Mouse (Mus musculus) midbrain, embryonic 13.5 days (tissue): ENCODE measurements around the gene Osbpl5. TPM values are rescaled to one million over a fixed set of nuclear protein-coding genes. Genes with fewer than 3 reads are reported as not detected.

Source experiments
- ATAC-seq: fragments of 200-750 bp; cut with Nextera tagmentation; 2 replicates; pipeline ENCODE4 v1.8.0; 2017; ENCODE audit warnings: mild to moderate bottlenecking, moderate TSS enrichment, moderate library complexity
- H3K27ac ChIP-seq: fragments of 300-500 bp; sonication (generic); 2 replicates; pipeline ENCODE4 v1.5.1; 2015; ENCODE audit warnings: inconsistent platforms, mild to moderate bottlenecking, moderate library complexity
- H3K27me3 ChIP-seq: fragments of 300-500 bp; sonication (generic); 2 replicates; pipeline ENCODE4 v1.6.1; 2015; ENCODE audit warnings: mild to moderate bottlenecking, inconsistent platforms
- H3K36me3 ChIP-seq: fragments of 300-500 bp; sonication (generic); 2 replicates; pipeline ENCODE4 v1.6.1; 2015; ENCODE audit warnings: mild to moderate bottlenecking, inconsistent platforms
- H3K4me1 ChIP-seq: fragments of 300-500 bp; sonication (generic); replicated peaks from 2 replicates; pipeline ENCODE4 v1.6.1; 2015; ENCODE audit warnings: inconsistent platforms
- H3K4me2 ChIP-seq: fragments of 300-500 bp; sonication (generic); replicated peaks from 2 replicates; pipeline ENCODE4 v1.6.1; 2015; ENCODE audit warnings: moderate library complexity, mild to moderate bottlenecking, inconsistent platforms
- H3K4me3 ChIP-seq: fragments of 300-500 bp; sonication (generic); replicated peaks from 2 replicates; pipeline ENCODE4 v1.5.1; 2015; ENCODE audit warnings: mild to moderate bottlenecking, inconsistent platforms
- H3K9ac ChIP-seq: fragments of 300-500 bp; sonication (generic); replicated peaks from 2 replicates; pipeline ENCODE4 v1.6.1; 2015; ENCODE audit warnings: mild to moderate bottlenecking, inconsistent platforms
- H3K9me3 ChIP-seq: fragments of 300-500 bp; sonication (generic); 2 replicates; pipeline ENCODE4 v1.6.1; 2016; ENCODE audit warnings: mild to moderate bottlenecking, inconsistent platforms
- WGBS: fragments of 180-500 bp; shearing (Covaris S2); methylation state at CpG from one replicate; pipeline ENCODE4 v1.1.7; 2015; 5-methylcytosine and 5-hydroxymethylcytosine counted together
- polyA plus RNA-seq: library from polyadenylated mRNA; unstranded; fragments of >200 nt; fragmentation: Nextera tagmentation; extraction: Ambion mirVana; gene quantifications from 2 replicates; pipeline ENCODE4 v1.2.1, GENCODE M21; 2015

The Osbpl5 gene
- polyA plus RNA-seq, 1 experiment from 2014 or later: 27.3 TPM

DNA sequence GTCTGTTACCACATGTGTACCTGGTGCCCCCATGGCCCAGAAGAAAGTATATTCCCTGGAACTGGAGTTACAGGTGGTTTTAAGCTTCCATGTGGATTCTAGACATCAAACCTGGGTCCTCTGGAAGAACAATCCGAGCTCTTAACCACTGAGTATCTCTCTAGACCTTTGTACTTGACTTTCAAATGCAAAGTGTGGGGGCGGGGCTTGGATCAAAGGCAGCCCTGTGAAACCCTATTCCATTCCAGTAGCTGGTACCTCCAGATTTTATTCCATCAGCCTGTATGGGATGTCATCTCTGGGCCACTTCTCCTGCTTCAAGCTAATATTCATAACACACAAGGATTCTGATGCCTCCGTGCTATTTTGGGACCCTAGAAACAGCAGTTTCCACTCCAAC is 19.4 kb upstream of the Osbpl5 start:
- no peaks in the 10 kb centered on the region for H3K4me1 ChIP-seq
- 33% methylated on average over 3 of the region's 3 CpGs for WGBS

DNA sequence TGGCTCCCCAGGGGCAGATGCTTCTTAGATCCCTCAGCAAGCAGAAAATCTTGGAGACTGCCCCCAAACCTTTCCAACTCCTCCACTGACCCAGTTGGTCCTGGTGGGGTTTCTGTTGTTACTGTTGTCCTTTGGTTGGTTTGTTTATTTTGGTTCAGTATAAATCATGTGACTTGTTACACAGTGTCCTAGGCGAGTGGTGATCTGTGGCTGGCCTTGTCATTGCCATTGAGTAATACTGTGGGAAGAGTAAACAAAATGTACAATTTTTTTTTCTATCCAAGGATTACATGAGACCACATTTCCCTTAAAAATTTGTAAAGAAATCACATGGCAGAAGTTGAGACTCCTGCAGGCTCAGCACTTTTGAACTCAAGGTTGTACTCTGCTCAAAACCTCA is 12.7 kb upstream of the Osbpl5 start:
- H3K36me3 ChIP-seq: no peaks in the 10 kb centered on the region
- H3K4me2 ChIP-seq: no peak overlapping the region
- H3K27ac ChIP-seq: no peak overlapping the region
- no peaks in the 10 kb centered on the region for H3K4me1 ChIP-seq
- 71% methylated on average over 1 of the region's 1 CpGs for WGBS
- peaks cover 12% of the 10 kb centered on the region for H3K27me3 ChIP-seq
- no peak for ATAC-seq
- H3K9me3 ChIP-seq: no peaks in the 10 kb centered on the region
- H3K9ac ChIP-seq: no peak overlapping the region
- no peak overlapping the region for H3K4me3 ChIP-seq

More for the DNA sequence above, 19.4 kb upstream of the Osbpl5 start:
- Histone ChIP-seq H3K9ac (no peak overlapping the region), H3K27ac (no peak overlapping the region), H3K4me2 (no peak overlapping the region), H3K9me3 (no peaks in the 10 kb centered on the region), H3K27me3 (no peaks in the 10 kb centered on the region), H3K36me3 (no peaks in the 10 kb centered on the region), H3K4me3 (no peak overlapping the region)
- ATAC-seq: no peak

DNA sequence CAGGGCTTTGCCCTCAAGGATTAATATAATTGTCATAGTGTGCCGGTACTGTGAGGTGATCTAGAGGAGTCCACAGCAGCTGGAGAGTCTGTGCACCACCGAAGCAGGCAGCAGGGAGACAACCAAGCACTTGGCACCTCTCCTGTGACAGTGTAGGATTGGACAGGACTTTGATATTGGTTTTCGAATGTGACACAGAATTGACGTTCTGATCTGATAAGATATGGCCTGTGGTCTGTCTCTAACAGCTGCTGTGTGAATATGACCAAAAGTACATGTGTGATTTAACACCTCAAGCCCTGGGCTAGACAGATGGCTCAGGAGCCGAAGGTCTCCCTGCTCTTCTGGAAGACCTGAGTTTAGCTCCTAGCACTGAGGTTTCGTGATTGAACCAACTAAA is 11.5 kb upstream of the Osbpl5 start:
- no peaks in the 10 kb centered on the region for H3K9me3 ChIP-seq
- no peak for ATAC-seq
- 84% methylated on average over 6 of the region's 6 CpGs for WGBS
- H3K27ac ChIP-seq: no peak overlapping the region
- no peaks in the 10 kb centered on the region for H3K36me3 ChIP-seq
- H3K4me2 ChIP-seq: no peak overlapping the region
- no peaks in the 10 kb centered on the region for H3K4me1 ChIP-seq
- H3K4me3 ChIP-seq: no peak overlapping the region
- H3K9ac ChIP-seq: no peak overlapping the region
- H3K27me3 ChIP-seq: peaks cover 17% of the 10 kb centered on the region

DNA sequence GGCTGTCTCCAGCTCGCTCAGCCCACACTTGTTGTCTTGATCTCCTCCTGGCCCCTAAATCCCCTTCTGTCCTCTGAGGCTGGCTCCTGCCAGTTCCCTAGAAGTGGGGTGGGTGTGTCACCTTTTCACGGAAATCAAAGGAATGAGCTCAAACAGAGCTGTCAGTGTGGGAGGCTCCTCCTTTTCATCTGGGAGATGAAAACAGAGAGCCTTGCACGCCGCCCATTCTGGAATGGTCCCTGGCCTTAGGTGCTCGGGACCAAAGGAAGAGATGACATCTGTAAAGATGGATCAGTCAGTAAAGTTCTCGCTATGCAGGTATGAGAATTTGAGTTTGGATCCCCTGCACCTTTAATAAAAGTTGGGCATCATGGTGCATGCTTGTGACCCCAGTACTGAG is 10.1 kb upstream of the Osbpl5 start, which contains the start of gene Mrgprg:
Gene Mrgprg (minus strand): TSS at position 101 of the 400 bp plus-strand sequence.
- Histone ChIP-seq H3K27ac (no peak within 1 kb of the TSS), H3K36me3 (no peaks in the 10 kb centered on the region), H3K9me3 (no peaks in the 10 kb centered on the region), H3K4me2 (no peak within 1 kb of the TSS), H3K27me3 (peaks cover 23% of the 10 kb centered on the region), H3K4me1 (no peaks in the 10 kb centered on the region), H3K4me3 (no peak within 1 kb of the TSS), H3K9ac (no peak within 1 kb of the TSS)
- no peak for ATAC-seq
- WGBS: 53% methylated on average over 6 of the region's 6 CpGs

DNA sequence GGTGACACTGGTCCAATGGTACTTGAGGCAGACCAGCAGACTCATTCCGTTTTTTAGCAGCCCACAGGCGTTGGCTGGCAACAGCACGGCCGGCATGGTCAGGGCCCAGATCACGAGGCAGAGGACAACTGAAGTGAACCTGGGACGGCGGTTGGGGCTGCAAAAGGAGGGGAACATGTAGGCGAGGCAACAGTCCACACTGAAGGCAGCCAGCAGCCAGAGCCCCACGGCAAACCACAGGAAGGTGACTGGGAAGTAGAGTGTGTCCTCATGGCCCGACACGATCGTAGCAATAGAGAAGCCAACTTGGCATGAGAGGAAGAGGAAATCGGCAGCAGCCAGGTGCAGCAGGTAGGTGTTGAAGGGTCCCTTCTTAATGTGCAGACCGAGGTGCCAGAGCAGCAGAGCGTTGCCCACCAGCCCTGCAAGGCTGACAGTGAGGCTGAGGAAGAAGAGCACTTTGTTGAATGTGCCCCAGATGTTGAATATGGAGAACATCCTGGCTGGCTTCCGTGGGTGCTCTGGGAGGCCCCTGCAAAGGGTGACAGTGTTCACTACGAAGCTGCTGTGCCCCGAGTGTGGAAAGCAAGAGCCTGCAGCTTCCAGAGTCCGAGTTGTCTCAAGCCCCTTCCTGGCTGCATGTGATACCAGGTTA is 8.2 kb upstream of the Osbpl5 start:
- Histone ChIP-seq H3K4me1 (no peaks in the 10 kb centered on the region), H3K27ac (no peak overlapping the region), H3K4me2 (no peak overlapping the region), H3K9me3 (no peaks in the 10 kb centered on the region), H3K4me3 (no peak overlapping the region), H3K36me3 (no peaks in the 10 kb centered on the region), H3K27me3 (peaks cover 23% of the 10 kb centered on the region), H3K9ac (no peak overlapping the region)
- ATAC-seq: no peak
- WGBS: 75% methylated on average over 19 of the region's 19 CpGs

DNA sequence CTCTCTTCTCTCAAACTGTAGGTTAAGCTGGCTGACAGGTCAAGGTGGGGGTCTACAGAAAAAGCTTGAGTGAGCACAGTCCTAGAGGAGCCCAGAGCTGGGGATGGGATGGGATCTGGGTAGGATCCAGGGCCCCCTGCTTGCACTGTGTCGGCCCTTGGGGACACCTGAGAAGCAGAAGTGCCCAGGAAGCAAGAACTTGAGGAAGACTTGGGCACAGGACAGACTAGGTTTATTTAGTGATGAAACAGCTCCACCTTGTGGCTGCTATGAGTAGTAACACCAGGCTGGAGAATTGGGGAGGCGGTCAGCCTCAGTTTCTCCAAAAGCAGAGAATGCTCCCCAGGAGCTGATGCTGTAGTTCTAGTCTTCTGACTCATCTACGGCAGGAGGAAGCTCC is 7.0 kb upstream of the Osbpl5 start:
- H3K9me3 ChIP-seq: no peaks in the 10 kb centered on the region
- 25% methylated on average over 3 of the region's 3 CpGs for WGBS

DNA sequence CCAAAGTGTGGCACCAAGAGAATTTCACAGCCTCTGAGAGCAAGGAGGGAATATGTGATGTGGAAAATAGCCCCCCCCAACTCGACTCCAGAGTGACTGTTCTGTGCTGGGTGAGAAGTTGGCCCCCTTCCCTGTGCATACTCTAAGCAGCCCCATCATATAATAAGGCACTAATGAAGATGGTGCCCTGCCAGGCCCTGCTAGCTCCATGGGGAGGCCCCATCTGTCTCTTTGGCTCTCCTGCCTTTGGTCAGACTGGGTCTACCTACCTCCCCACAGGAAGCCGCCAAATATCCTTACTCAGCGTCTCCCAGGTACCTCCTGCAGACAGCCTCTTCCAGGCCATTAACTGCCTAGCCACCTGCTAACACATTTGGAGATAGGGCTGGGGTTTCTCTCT is 2.2 kb upstream of the Osbpl5 start:
- peaks cover 43% of the 10 kb centered on the region for H3K27me3 ChIP-seq
- no peaks in the 10 kb centered on the region for H3K9me3 ChIP-seq
- no peak overlapping the region for H3K27ac ChIP-seq
- H3K4me1 ChIP-seq: peaks cover 12% of the 10 kb centered on the region
- 51% methylated on average over 3 of the region's 3 CpGs for WGBS
- H3K4me2 ChIP-seq: no peak overlapping the region
- no peak overlapping the region for H3K9ac ChIP-seq
- no peaks in the 10 kb centered on the region for H3K36me3 ChIP-seq
- no peak for ATAC-seq
- no peak overlapping the region for H3K4me3 ChIP-seq

More for the DNA sequence above, 7.0 kb upstream of the Osbpl5 start:
- Histone ChIP-seq H3K27ac (no peak overlapping the region), H3K9ac (no peak overlapping the region), H3K27me3 (peaks cover 26% of the 10 kb centered on the region), H3K4me3 (no peak overlapping the region), H3K4me1 (no peaks in the 10 kb centered on the region), H3K4me2 (no peak overlapping the region), H3K36me3 (no peaks in the 10 kb centered on the region)
- peak; percentile 43; the same call in 1 of the 2 replicates for ATAC-seq

DNA sequence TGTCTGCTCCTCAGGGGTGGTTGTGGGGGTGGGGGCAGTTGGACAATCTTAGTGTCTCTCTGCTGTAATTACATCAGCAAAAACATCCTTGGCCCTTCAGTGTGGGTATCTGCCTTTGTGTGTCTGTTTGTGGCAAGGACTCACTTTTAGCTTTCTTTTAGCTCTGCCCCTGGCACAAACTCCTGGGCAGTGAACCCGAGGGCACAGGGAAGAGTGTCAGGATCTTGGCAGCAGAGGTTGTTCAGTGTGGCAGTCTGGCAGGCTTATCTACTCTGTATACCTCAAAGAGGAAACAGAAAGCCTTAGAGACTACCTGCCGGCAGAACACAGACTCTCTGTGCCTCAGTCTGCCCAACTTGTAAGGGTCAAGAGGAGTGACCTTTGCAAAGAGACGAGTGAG is 911 bp upstream of the Osbpl5 start:
- no peak overlapping the region for H3K4me3 ChIP-seq
- H3K36me3 ChIP-seq: no peaks in the 10 kb centered on the region
- no peak for ATAC-seq
- H3K27ac ChIP-seq: no peak overlapping the region
- peaks cover 37% of the 10 kb centered on the region for H3K27me3 ChIP-seq
- H3K9ac ChIP-seq: no peak overlapping the region
- 73% methylated on average over 3 of the region's 3 CpGs for WGBS
- H3K4me2 ChIP-seq: no peak overlapping the region; the same call in 1 of the 2 replicates
- no peaks in the 10 kb centered on the region for H3K9me3 ChIP-seq
- peaks cover 12% of the 10 kb centered on the region for H3K4me1 ChIP-seq

DNA sequence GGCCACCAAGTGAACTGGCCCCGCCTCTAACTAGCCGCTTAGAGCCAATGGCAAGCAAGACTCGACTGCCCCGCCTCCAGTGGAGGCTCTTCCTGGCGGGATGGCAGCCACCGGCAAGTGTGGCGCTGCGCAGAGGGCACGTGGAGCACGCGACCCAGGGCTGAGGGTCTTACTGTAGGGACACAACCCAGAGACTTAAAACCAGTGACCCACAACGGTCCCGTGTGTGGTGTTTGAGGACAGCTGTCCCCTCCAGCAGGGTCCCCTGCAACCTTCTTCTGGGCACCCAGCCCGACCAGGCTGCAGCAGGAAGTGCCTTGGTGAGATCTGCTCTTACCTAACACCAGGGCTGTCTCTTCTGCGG is 224 bp upstream of the Osbpl5 start:
- Histone ChIP-seq H3K4me3 (peak overlapping the region; percentile 38), H3K36me3 (no peaks in the 10 kb centered on the region), H3K9me3 (no peaks in the 10 kb centered on the region), H3K4me1 (peaks cover 12% of the 10 kb centered on the region), H3K9ac (peak overlapping the region; percentile 54; the same call in 1 of the 2 replicates), H3K4me2 (peak overlapping the region; percentile 72), H3K27ac (no peak overlapping the region), H3K27me3 (peaks cover 36% of the 10 kb centered on the region)
- 4% methylated on average over 15 of the region's 15 CpGs for WGBS
- ATAC-seq: peak; percentile 90

DNA sequence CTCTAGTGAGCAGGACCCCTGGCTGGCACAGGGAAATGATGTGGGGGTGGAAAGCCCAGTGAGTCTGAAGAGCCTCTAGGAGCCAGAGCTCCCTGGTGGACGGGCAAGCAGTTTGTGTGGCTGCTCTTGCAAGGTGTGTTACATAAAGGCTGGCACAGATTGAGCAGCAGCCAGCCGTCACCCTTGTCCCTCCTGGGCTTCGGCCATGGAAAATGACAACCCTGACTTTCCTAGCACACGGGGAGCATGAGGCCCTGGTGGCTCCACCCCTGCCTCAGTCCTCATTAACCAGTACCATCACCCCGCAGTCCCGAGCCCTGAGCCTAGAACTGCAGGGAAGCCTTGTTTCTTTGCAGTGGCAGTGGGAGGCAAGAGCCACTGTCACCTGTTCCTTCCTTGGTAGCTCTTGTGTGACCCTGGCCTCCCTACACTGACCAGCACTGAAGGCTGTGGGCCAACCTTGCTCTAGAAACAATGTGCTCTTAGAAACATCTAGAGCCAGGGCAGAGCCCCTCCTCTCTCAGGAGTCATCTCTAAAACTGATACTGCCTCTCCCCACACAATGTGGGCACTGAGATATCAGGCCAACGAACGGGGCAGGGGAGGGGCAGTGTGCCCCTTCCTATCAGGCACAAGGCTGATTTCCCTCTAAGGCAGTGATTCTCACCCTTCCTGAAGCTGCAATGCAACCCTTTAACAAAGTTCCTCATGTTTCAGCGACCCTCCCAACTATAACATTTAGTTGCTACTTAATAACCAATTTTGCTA is 1.2 kb downstream of the Osbpl5 start:
- Histone ChIP-seq H3K36me3 (no peaks in the 10 kb centered on the region), H3K9me3 (no peaks in the 10 kb centered on the region), H3K4me1 (peaks cover 12% of the 10 kb centered on the region), H3K9ac (0 out of 2 replicates have a peak overlapping the region, but pooled peaks have one; percentile 28), H3K4me2 (no peak overlapping the region), H3K4me3 (no peak overlapping the region), H3K27me3 (peaks cover 36% of the 10 kb centered on the region), H3K27ac (no peak overlapping the region)
- 74% methylated on average over 9 of the region's 9 CpGs for WGBS
- no peak for ATAC-seq

DNA sequence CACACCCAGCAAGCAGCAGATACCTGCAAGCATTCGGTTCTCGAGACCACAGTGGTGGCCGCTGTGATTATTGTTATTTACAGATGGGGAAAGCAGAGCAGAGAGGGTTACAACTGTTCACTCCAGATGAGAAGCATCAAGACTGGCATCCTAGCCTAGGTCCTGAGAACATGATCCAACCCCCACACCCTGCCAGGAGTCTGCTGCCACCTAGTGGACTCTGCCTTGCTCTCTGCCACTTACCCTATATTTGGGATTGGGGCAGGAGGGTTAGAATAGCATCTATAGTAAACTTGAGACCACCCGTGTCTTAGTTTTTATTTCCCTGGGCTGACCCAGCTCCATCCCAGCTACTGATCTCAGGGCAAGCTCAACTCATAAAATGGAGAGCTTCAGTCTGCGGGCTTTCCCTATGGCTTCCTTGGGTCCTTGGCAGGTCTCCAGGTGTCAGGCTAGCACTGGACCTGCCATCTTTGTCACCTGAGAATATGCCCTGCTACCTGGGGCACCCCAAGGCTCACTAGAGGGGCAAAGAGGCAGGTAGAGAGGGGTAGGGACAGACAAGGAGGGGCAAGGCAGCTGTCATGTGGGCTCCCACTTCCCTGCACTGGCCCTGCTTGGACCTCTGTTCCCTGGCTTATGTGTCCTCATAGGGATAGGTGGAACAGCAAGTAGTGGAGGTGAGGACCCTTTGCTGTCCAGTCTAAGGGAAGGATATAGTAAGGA is 2.6 kb downstream of the Osbpl5 start:
- Histone ChIP-seq H3K4me2 (no peak overlapping the region), H3K4me1 (peaks cover 12% of the 10 kb centered on the region), H3K9me3 (no peaks in the 10 kb centered on the region), H3K9ac (no peak overlapping the region), H3K4me3 (no peak overlapping the region), H3K36me3 (no peaks in the 10 kb centered on the region), H3K27me3 (peaks cover 36% of the 10 kb centered on the region), H3K27ac (no peak overlapping the region)
- no peak for ATAC-seq
- WGBS: 50% methylated on average over 5 of the region's 5 CpGs

DNA sequence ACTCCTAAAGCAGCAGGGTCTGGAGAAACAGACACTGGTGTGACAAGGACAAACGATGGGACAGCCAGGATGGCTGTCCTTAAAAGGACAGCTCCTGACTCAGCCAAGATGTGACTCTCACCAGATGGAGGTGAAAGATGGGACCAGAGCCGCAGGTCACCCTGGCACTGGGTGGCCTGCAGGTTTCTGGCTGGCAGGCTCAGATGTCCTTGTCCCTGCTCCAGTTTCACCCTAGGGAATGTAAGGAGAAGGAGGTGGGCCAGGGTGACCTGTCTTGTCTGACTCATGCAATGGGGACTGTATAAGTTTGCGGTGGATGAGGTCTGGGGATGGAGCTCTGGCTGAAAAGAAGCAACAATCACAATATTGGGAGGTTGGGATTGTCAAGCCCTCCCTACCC is 4.2 kb downstream of the Osbpl5 start:
- H3K27me3 ChIP-seq: peaks cover 22% of the 10 kb centered on the region
- H3K4me3 ChIP-seq: no peak overlapping the region
- H3K27ac ChIP-seq: no peak overlapping the region
- no peaks in the 10 kb centered on the region for H3K36me3 ChIP-seq
- no peak for ATAC-seq
- peaks cover 20% of the 10 kb centered on the region for H3K4me1 ChIP-seq
- no peak overlapping the region for H3K9ac ChIP-seq
- WGBS: 87% methylated on average over 3 of the region's 3 CpGs
- H3K9me3 ChIP-seq: no peaks in the 10 kb centered on the region
- no peak overlapping the region for H3K4me2 ChIP-seq
